Mouse (Mus musculus) gastrocnemius, adult 18-20 months (tissue): ENCODE results near the gene Frmd4a. TPM values are rescaled to one million over a fixed set of nuclear protein-coding genes. Genes with fewer than 3 reads are reported as not detected.

Source experiments
- DNase-seq: peaks from one replicate; pipeline ENCODE4 v3.0.0; 2021; ENCODE audit warnings: low spot score
- total RNA-seq, 2 experiments: library from RNA; stranded (reverse); gene quantifications; 2 replicates each; pipeline ENCODE4 v1.2.3; 2021

Gene Frmd4a
- total RNA-seq, 2 experiments from 2014 or later = 2.6 to 3.6 TPM

DNA sequence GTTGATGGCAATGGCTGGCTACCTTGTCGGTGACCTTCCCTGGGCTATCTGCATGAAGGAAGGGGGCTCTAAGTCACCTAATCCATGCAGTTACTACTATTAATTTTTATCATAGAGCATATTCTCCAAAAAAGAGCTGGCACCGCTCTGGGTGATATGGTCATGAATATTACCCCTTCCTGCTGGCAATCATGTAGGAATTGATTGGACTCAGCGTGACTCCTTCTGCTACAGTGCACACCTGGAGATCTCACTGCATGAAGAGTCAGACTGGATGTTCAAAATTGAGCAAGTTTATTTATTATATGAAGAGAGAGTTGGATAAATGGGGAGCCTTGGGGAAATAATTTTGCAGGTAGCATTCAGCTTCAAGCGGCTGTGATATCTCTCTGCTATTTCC lies 113.7 kb downstream of the Frmd4a start:
- DNase-seq = no peak

DNA sequence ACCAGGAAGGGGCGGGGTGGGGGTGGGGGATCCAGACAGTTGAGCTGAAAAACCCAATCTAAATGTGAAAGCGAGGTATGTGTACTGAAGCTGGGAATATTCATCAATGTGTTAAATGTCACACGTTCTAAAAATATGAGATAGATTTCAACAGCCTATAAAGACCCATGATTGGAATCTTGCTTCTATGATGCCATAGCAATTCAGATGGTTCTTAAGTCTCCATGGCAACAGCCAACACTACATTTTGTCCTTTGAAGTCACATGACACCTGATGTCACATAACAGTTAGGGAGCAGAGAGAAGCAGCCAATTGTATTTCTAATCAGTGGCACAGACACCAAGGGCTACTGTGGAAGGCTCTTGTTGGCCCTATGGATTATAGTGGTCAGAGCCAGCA lies 120.0 kb downstream of the Frmd4a start:
- DNase-seq = no peak

DNA sequence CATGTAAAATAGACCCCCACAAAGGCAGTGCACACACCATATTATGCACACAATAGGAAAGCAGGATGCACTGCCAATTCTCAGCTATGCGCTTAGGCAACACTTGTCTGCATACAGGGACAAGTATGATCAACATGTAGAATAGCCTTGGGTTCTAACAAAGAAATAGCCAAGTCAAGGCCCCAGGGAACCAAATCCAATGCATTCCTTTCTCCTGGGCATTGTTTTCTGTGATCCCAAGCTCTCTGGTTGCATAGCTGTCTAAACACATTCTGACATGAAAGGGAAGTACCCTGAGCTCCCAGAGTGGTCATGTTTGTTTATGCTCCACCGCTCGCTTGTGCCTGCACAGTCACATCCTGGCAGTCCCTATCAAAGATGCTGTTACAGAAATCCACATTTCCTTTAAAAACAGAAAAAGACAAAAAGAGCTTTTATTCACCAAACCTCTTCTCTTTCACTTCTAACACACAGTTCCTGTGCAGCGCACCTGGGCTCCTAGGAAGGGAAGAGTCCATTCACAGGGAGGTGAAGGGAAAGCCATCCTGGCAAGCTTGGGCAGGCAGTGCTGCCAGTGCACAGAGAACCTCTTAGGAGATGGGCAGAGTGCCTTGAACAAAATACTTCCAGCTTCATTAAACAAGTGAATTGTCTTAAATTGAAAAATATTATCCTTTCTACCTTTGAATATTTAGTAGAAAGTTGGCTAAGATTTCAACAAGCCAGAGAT lies 124.9 kb downstream of the Frmd4a start:
- no peak for DNase-seq

DNA sequence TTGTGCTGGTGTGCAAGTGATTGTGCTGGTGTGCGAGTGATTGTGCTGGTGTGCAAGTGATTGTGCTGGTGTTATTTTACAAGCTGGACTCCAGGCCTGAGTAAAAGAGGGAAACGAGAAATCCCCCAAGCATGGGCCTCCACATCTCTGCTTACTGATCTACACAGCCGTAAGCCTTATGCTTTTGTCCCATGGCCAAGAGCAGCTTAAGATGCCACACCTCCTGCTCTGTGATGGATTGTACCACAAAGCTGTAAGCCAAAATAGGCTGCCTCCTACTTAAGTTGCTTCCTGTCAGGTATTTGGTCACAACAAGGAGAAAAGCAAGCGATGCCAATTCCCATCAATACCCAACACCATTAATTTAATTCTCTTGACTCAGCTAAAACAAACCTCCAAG lies 126.9 kb downstream of the Frmd4a start:
- no peak for DNase-seq

DNA sequence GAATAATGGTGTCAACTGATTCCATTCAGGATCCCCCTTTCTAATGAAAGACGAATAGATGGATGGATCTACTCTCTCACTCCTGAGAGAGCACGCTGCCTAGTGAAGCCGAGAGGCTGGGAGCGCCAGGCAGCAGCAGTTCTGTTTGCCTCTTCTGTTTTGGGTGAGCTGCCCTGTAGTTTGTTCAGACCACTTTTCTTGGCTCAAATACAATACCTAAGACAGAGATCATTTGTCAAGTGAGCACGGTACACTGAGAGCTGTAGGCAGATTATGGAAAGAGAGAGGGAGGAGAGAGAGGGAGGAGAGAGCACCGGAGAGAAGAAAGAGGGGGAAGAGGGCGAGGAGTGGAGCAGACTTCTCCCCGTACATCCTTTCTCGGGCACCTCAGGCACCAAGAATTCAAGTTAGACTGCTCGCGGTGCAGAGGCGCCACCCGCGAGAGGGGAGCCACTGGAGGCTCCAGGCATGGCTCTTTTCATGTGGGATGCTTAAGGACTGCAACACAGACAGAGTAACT lies 135.1 kb downstream of the Frmd4a start:
- no peak for DNase-seq

DNA sequence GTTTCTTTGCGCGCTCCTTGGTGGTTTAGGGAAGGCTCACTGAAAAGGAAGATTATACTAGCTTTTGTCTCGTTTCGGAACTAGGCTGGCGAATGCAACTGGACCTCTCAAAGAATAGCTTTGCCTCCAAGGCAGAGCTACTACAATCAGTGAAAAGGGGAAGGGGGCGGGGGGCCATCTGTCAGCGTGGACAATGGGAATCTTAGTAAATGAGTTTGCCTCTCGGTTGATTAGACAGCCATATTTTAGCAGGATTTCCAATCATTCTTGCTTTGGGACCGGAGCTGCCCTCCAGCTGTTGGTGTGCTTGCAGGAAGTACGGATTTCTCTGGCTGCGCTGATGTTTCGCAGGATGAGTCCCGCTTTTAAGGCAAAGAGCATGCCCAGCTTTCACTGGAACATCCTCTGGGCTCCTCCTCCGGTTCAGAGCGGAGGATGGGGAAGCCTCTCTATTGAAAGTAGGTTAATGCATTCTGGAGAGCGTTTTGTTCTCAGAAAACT lies 135.7 kb downstream of the Frmd4a start:
- no peak for DNase-seq

DNA sequence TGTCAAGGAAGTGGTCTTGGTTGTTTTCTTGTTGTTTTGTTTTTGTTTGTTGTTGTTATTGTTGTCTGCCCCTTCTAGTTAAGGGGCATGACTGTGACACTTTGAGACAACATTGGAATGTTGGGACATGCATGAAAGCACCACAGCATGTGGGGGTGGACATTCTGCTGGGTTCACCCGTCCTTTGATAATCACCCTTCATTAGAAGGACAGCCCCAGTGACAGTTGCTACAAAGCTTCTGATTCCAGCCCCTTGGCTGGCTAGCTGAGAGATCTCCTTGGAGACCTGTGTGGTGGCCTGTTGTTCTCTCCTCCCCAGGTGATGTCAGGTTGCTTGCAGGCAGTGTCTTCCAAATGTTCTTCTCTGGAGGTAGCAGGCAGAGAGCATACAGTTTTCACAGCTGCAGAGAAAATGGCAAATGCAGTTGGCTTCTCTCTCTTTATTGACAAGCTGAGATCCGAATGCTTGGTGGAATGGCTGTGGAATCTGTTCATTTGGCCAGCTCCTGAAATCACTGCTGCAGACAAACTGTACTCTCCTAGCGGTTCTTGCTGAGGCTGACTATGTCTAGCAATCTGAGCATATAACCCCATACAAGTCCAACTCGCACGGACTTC lies 136.6 kb downstream of the Frmd4a start:
- DNase-seq = no peak

DNA sequence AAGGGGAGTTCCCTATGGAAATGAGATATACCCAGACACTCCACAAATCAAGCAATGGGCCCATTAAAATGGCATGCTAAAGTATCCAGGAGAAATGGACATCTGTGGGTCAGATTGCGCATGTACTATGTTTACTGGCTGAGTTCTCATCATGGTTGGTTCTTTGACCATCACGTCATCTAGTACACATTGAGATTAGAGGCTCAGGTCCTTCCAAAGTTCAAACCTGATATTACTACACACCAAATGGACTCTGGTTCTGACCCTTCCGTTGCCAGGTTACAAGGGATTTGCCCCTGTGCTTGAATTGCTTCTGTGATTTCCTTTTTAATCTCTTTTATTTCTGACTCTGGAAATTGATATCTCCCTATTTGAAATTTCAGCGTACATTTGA lies 137.1 kb downstream of the Frmd4a start:
- no peak for DNase-seq

DNA sequence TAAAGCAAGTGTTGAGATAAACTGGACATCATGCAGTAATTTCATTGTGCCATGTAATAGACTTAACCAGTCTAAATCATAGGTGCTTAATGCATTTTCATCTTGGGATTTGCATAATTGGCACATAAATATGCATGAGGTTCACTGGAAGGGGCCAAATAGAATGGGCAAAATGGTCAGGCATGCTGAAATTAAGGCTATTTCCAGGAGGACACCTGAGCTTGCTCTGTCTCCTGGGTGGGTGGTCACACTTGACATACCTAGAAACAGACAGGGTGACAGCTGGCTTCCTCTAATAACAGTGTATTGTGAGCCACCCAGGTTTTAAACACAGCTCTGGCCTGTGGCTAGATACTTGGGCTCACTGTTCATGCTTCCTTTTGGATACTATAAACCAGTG lies 137.9 kb downstream of the Frmd4a start:
- no peak for DNase-seq

DNA sequence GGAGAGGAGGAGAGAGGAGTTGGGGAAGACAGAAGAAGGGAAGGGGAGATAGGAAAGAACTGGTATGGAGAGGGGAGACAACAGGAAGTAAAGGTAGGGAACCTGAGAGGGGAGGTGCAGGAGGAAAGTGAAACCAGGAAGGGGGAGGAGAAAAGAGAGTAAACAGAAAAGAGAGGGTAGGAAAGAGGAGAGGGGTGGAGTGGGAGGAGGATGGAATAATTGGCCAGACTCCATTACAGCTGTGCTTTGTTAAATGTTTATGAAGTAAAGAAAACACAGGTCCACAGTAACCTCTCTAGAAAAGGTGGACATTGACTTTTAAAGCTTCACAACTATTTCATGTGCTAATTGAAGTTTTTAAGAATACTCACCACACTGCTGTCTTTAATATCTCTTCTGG lies 139.0 kb downstream of the Frmd4a start:
- DNase-seq = no peak

DNA sequence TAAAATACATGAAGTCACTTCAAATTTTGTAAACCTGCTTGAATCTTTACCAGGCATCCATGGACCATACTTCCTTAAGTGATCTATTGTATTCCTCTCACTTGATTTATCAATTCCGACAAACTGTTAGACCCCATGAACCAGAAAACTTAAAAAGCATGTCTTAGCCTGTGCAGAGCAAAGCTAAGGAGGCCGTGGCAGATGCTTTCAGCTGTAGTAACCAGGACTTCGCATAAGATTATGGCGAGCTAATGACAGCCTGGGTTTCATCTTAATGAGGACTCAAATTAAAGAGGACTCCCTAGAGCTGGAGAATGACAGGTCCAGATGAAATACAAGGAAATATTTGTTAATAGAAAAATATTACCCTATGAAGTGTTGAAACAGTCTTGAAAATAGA lies 139.9 kb downstream of the Frmd4a start:
- no peak for DNase-seq

DNA sequence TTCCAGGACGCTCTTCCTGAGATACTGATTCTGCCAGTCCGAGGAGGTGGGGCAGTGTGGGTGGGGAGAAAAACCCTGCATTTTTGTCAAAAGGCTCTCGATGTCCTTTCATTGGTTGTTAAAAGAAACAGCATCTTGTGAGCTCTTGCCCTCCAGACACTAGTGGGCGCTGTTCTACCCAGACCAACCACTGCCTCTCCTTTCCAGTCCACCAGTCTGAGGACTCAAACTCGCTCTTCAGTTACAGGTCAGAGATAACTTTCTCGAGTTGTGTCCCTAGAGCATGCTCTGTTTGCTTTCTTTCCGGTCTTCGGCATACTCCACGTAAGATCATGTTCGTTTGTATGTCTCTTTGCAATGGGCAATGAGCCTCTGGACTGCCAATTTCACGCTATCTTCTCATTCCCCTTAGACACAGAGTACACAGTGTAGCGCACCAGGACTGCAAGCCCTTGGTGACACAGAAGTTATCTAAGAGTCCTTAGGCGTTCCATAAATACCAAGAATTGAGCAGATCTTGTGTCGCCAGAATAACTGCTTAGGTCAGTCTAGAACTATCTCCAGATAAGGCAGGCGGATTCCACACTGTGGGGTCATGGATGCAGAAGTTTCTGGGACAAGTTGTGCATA lies 142.2 kb downstream of the Frmd4a start:
- DNase-seq = no peak

DNA sequence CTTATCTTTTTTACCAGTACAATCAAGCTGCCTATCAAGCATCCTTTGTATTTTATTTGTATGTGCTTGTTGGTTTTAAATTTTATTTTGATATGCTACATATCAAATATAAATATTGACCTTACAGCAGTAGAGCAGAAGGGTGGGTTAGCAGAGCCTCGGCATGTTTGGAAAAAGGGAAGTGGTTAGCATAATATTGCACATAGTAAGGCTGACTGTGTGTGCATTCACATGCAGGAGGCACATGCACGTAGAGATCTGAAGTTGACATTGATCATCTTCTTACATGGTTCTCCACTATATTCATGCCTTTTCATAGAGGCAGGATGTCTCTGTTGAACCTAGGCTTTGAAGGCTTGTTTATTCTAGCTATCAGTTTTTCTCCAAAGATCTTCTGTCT lies 148.7 kb downstream of the Frmd4a start:
- DNase-seq = no peak

DNA sequence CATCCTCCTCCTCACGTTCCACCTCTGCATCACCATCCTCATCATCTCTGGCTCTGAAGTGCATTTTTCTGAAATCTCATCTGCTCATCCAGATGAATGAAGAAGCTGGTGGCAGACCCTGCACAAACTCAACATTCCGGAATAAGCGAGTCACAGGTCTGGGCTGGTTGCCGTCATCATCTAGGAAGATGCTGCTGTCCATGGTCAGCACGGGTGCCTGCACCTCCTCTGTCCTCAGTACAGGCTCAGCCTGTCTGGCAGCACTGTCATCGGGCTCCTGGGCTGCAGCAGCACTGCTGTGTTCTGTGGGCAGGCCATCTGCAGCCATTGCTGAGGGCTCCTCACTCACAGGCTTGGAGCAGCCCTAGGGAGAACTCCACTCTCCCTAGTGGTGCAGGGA lies 149.6 kb downstream of the Frmd4a start:
- DNase-seq = no peak

DNA sequence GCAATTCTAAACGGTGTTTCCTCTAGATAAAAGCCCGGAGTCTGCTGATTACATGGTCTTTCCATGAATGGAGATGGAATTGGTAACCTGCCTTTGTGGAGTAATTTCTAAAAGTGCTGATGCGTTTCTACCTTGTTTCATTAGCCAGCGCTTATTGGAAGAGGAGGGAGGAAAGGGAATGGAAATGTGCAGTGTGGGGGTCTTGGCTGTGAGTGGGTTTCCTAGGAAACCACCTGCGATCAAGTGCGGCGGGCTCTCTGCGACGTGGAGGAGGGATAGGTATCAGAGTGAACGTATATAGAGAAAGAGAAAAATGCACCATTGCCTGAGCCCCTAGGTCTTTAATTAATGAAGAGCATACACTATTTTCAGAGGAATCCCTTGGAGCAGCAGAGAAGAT lies 152.2 kb downstream of the Frmd4a start:
- DNase-seq = no peak

DNA sequence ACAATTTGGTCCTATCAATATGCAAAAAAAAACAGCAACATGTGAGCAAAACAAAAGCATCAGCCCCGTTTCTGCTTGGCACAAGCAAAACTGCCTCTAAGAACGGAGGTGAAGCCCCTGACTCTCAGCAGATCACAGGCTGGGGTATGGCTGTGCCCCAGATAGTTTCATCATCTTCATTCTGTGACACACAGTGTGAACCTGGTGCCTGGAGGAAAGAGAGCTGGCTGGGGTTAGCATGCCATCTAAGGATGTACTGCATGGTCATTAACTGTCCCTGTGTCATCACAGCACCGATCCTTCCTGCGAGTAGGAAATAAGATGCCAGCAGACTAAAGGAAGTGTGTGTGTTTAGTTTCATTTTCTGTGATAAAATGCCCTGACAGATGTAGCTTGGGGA lies 152.7 kb downstream of the Frmd4a start:
- no peak for DNase-seq

DNA sequence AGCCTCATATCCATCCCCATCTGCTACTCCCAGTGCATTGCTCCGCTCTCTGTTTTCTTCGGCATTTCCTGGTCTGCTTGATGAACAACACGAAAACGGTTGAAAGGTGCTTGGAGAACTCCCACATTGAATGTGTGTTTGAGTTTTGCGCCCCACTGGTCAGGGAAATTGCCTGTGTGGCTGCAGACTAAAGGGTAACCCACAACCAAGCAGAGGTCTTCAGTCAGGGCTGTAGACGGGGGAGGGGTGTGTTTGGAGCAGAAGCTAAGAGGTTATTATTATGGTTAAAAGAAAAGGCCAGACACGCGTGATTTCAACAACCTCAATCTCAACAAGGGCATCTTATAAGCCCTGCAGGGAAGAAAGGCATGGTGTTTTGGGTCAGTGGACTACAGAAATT lies 167.5 kb downstream of the Frmd4a start:
- no peak for DNase-seq

DNA sequence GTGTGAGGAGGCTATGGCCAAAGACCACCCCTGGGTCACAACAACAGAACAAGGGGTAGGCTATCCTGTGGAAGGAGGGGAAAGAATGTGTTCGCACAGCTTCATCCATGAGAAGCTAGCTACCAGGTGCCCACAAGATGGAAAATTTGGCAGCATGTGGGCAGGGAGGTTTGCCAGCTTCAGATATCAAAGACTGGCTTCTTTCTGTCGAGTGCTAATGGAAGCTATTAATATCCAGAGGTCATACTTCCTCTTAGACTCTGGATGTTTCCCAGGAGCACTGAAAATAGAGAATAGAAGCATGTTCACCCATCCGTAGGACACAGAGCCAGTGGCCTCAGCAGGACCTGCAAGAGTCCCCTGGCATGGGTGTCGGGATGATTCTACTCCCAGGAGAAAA lies 170.0 kb downstream of the Frmd4a start:
- peak; percentile 12 for DNase-seq

DNA sequence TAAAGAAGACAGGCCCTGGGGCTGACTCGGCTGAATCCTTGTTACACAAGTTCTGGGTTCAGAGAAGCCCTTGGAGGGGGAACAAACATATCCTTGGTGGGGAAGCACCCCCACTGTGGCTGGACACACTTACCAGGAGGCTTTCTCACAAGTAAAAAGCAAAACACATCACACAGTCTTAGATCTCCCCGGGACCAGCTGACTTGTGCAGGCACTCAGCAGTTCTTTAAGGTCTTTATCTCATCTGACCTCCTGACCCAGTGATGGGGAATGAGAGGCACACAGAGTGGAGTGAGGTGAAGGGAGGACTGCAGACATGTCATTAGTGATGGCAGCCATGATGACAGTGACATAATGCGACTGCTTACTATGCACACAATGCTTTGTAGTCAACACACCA lies 170.8 kb downstream of the Frmd4a start:
- no peak for DNase-seq

DNA sequence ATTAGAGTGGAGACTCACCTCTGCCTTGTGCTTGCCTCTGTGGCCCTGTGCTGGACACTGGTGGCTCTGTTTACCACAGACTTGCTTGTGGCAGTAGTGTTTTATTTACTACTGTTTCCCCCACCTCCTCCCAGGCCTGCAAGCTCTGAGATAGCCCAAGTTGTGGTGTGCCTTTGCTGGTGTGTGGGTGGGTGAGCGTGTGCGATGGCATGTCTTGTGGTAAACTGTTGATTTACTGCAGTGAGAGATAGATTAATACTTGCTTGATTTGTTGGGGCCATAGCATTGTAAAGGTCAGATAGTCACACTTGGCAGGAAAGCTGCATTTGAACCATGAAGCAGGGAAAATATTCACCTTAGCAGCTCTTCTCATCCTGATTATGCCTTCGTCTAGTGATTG lies 172.8 kb downstream of the Frmd4a start:
- no peak for DNase-seq

DNA sequence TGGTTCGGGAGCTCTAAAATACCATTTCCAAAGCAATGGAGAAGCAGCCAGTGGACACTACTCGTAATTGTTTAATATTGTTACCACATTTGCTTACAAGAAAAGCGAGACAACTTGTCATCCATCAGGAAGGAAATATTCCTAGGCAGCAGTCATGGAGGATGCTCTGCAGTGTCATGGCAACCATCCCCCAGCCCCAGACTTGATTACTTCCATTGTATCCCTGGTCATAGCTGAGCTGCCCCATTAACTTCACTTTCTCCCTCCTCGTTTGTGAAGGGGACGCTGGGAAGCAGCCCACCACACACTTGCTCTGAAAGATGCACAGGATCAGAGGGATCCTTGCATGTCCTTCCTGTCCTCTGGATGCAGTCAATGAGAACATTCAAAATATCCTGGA lies 173.5 kb downstream of the Frmd4a start:
- no peak for DNase-seq

DNA sequence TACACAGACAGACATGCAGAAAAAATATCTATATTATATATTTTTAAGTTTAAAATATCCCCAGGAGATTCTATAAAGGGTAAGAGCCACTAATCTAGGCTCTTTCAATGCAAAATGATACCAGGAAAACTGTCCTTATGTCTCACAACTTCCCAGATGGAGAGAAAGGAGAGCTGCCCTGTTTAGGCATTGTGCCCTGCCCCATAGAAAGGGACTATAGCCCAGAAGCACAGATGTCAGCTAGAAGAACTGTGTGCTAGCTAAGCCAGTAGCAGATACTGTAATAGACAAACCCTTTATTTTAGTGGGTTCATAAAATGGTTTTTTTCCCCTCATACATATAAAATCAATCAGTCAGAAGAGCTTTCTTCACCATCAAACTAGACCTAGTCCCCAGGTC lies 175.7 kb downstream of the Frmd4a start:
- no peak for DNase-seq
